Mouse (Mus musculus): Measurements from ENCODE around the gene Asb15.

Asb15 gene

GRCm38 (mm10) chr6:24568963-24569362 is 41.0 kb downstream of the Asb15 start:
- DNase-seq = no peak

GRCm38 (mm10) chr6:24569711-24570110 is 41.8 kb downstream of the Asb15 start:
- DNase-seq = no peak

GRCm38 (mm10) chr6:24570278-24570677 is 42.3 kb downstream of the Asb15 start:
- no peak for DNase-seq

GRCm38 (mm10) chr6:24571126-24571525 is 43.2 kb downstream of the Asb15 start:
- peak; percentile 44 to 66 for DNase-seq

GRCm38 (mm10) chr6:24572431-24572830 is 44.5 kb downstream of the Asb15 start:
- no peak for DNase-seq

GRCm38 (mm10) chr6:24573319-24573718 is 45.4 kb downstream of the Asb15 start:
- DNase-seq = no peak

- DNase-seq = no peak
Measured at GRCm38 (mm10) chr6:24583456-24583855, 55.5 kb downstream of the Asb15 start.

- peak in 1 of 2 experiments; percentile 27 for DNase-seq
Measured at GRCm38 (mm10) chr6:24585431-24586310, 57.7 kb downstream of the Asb15 start.

GRCm38 (mm10) chr6:24586885-24587284 is 58.9 kb downstream of the Asb15 start:
- DNase-seq = peak; percentile 55 to 77

GRCm38 (mm10) chr6:24590282-24590681 is 62.3 kb downstream of the Asb15 start:
- no peak for DNase-seq

GRCm38 (mm10) chr6:24591525-24592218 is 63.7 kb downstream of the Asb15 start:
- no peak for DNase-seq

- DNase-seq = no peak
Measured at GRCm38 (mm10) chr6:24597500-24597899, 69.6 kb downstream of the Asb15 start, which contains the start of gene Lmod2. Lmod2 (plus strand) TSS chr6:24597762.

- DNase-seq = no peak
Measured at GRCm38 (mm10) chr6:24599179-24599578, 71.2 kb downstream of the Asb15 start.

- DNase-seq = no peak
Measured at GRCm38 (mm10) chr6:24599639-24600038, 71.7 kb downstream of the Asb15 start.

- no peak for DNase-seq
Measured at GRCm38 (mm10) chr6:24600134-24600533, 72.2 kb downstream of the Asb15 start.

- no peak for DNase-seq
Measured at GRCm38 (mm10) chr6:24600726-24601125, 72.8 kb downstream of the Asb15 start.

GRCm38 (mm10) chr6:24601668-24602067 is 73.7 kb downstream of the Asb15 start:
- no peak for DNase-seq

- DNase-seq = no peak
Measured at GRCm38 (mm10) chr6:24602351-24602750, 74.4 kb downstream of the Asb15 start.

GRCm38 (mm10) chr6:24602993-24603392 is 75.0 kb downstream of the Asb15 start:
- no peak for DNase-seq

GRCm38 (mm10) chr6:24604289-24604688 is 76.3 kb downstream of the Asb15 start:
- no peak for DNase-seq

GRCm38 (mm10) chr6:24605631-24606030 is 77.7 kb downstream of the Asb15 start:
- DNase-seq = no peak

GRCm38 (mm10) chr6:24606512-24606911 is 78.6 kb downstream of the Asb15 start:
- DNase-seq = no peak

GRCm38 (mm10) chr6:24607531-24607930 is 79.6 kb downstream of the Asb15 start:
- no peak for DNase-seq

- DNase-seq = no peak
Measured at GRCm38 (mm10) chr6:24608129-24608528, 80.2 kb downstream of the Asb15 start.

Measured in kidney, postnatal 36 days (tissue).